Mouse (Mus musculus) hindbrain, embryonic 14.5 days (tissue): ENCODE data around the gene Gphn. TPM values are rescaled to one million over a fixed set of nuclear protein-coding genes. Genes with fewer than 3 reads are reported as not detected.

Source experiments
- ATAC-seq: fragments of 200-750 bp; cut with Nextera tagmentation; 2 replicates; pipeline ENCODE4 v1.8.0; 2017; ENCODE audit warnings: moderate number of reproducible peaks, mild to moderate bottlenecking, moderate TSS enrichment, moderate library complexity; ENCODE audit not compliant: low FRiP score
- DNase-seq: peaks from one replicate; pipeline ENCODE4 v3.0.0-alpha.2; 2015; ENCODE audit warnings: low spot score
- H3K27ac ChIP-seq: fragments of 300-500 bp; sonication (generic); 2 replicates; pipeline ENCODE4 v1.5.1; 2014; ENCODE audit warnings: mild to moderate bottlenecking, moderate library complexity
- H3K27me3 ChIP-seq: fragments of 300-500 bp; sonication (generic); 2 replicates; pipeline ENCODE4 v1.6.1; 2014; ENCODE audit warnings: mild to moderate bottlenecking, low read length, mixed read lengths; ENCODE audit not compliant: control insufficient read depth, insufficient read depth
- H3K36me3 ChIP-seq: fragments of 300-500 bp; sonication (generic); replicated peaks from 2 replicates; pipeline ENCODE4 v1.6.1; 2014; ENCODE audit not compliant: control insufficient read depth, insufficient read depth
- H3K4me1 ChIP-seq: fragments of 300-500 bp; sonication (generic); replicated peaks from 2 replicates; pipeline ENCODE4 v1.6.1; 2014; ENCODE audit warnings: antibody characterized with exemption, low read length, mixed read lengths; ENCODE audit not compliant: control insufficient read depth, insufficient read depth
- H3K4me2 ChIP-seq: fragments of 300-500 bp; sonication (generic); replicated peaks from 2 replicates; pipeline ENCODE4 v1.6.1; 2014; ENCODE audit warnings: mild to moderate bottlenecking, moderate library complexity
- H3K4me3 ChIP-seq: fragments of 300-500 bp; sonication (generic); replicated peaks from 2 replicates; pipeline ENCODE4 v1.5.1; 2014; ENCODE audit warnings: mild to moderate bottlenecking, low read length
- H3K9ac ChIP-seq: fragments of 300-500 bp; sonication (generic); 2 replicates; pipeline ENCODE4 v1.6.1; 2014
- H3K9me3 ChIP-seq: fragments of 300-500 bp; sonication (generic); 2 replicates; pipeline ENCODE4 v1.6.1; 2016; ENCODE audit warnings: low read length; ENCODE audit not compliant: control insufficient read depth
- WGBS: fragments of 180-500 bp; shearing (Covaris S2); extraction: QIAGEN DNeasy Blood & Tissue Kit; methylation state at CpG from one replicate; pipeline ENCODE4 v1.1.7; 2014; 5-methylcytosine and 5-hydroxymethylcytosine counted together
- polyA plus RNA-seq: library from polyadenylated mRNA; unstranded; fragments of >200 nt; fragmentation: Nextera tagmentation; extraction: Ambion mirVana; gene quantifications from 2 replicates; pipeline ENCODE4 v1.2.1, GENCODE M21; 2014

Gene Gphn
- polyA plus RNA-seq, 1 experiment from 2014 or later = 61.3 TPM

DNA sequence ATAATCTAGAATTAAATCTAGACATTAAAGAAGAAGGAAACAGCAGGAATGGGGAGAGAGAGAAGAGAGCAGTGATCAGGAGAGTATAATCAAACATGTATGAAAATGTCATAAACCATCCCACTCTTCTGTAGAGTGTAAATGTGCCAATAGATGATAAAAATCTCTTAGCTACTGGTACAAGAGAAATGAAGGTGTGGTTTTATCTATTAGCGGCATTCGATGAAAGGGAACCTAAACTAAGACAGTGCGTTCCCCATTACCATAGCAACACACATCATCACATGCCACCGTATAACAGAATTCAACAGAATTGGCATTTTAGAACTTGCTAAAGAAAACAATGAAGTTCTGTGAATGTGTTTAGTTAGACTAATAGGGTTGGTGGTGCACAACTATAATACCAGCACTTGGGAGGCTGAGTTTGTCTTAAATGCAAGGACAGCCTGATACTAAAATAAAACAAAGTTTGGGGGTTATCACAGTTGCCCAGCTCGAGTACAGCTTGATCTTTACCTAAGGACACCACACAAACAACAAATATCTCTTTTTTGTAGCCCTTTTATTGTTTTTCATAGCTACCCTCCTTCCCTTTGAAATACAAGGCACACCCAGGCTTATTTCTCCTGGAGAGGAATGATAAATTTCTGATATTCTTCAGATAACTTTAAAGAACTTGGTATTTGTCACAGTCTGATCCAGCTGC is 452.1 kb downstream of the Gphn start:
- no peak for ATAC-seq
- WGBS = 88% methylated on average over 5 of the region's 5 CpGs

DNA sequence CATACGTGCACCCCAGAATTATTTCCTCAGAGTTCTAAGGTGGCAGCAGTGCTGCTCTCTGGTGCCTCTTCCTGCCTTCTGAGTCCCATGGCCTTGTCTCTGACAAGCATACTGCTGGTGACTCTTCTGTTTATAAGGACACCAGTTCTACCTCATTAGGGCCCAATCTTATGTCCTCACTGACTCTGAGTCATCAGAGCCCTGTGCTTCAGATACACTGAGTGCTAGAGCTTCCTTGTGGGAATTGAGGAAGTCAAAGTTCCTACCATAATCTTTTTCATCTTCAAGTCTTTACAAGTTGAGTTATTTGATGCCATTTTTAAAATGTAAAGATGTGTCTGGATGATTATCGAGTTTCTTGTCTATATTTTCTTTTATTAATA is 452.6 kb downstream of the Gphn start:
- no peak for DNase-seq

More for the DNA sequence above, 452.1 kb downstream of the Gphn start:
- Histone ChIP-seq H3K4me1 (no peaks in the 10 kb centered on the region), H3K36me3 (no peaks in the 10 kb centered on the region), H3K4me3 (no peak overlapping the region), H3K27me3 (no peaks in the 10 kb centered on the region), H3K27ac (no peak overlapping the region), H3K9me3 (no peaks in the 10 kb centered on the region), H3K4me2 (no peak overlapping the region), H3K9ac (no peak overlapping the region)
- DNase-seq = no peak

GRCm38 (mm10) chr12:78681048-78681447 is 454.9 kb downstream of the Gphn start:
- ATAC-seq (no peak), DNase-seq (no peak)
- Histone ChIP-seq H3K4me1 (no peaks in the 10 kb centered on the region), H3K27ac (no peak overlapping the region), H3K9me3 (no peaks in the 10 kb centered on the region), H3K4me3 (no peak overlapping the region), H3K9ac (no peak overlapping the region), H3K4me2 (no peak overlapping the region), H3K27me3 (no peaks in the 10 kb centered on the region), H3K36me3 (no peaks in the 10 kb centered on the region)
- WGBS = 99% methylated on average over 2 of the region's 2 CpGs

More for the DNA sequence above, 452.6 kb downstream of the Gphn start:
- Histone ChIP-seq H3K36me3 (no peaks in the 10 kb centered on the region), H3K27ac (no peak overlapping the region), H3K4me2 (no peak overlapping the region), H3K4me1 (no peaks in the 10 kb centered on the region), H3K9me3 (no peaks in the 10 kb centered on the region), H3K9ac (no peak overlapping the region), H3K4me3 (no peak overlapping the region), H3K27me3 (no peaks in the 10 kb centered on the region)
- no peak for ATAC-seq
- 90% methylated on average over 2 of the region's 2 CpGs for WGBS

DNA sequence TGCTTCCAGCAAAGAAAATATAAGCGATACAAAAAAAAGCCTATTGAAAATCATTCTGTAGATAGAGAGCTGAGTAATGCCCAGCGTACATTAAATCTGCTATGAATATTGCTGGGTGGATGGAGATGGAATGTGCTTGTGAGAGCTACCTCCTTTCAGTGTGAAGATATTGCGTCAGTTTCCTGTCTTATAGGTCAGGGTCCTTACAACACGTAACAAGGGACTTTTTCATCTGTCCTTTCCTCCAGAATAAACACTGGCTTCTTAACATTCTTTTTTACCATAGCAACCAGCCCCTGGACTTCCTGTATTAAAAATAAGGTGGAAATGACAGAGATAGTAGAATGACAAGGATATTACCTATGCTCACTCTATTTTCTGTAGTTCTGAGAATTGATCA is 456.1 kb downstream of the Gphn start:
- DNase-seq = no peak
- Histone ChIP-seq H3K4me2 (no peak overlapping the region), H3K4me1 (no peaks in the 10 kb centered on the region), H3K4me3 (no peak overlapping the region), H3K36me3 (no peaks in the 10 kb centered on the region), H3K9ac (no peak overlapping the region), H3K27me3 (no peaks in the 10 kb centered on the region), H3K27ac (no peak overlapping the region), H3K9me3 (no peaks in the 10 kb centered on the region)
- 78% methylated on average over 4 of the region's 4 CpGs for WGBS
- no peak for ATAC-seq

DNA sequence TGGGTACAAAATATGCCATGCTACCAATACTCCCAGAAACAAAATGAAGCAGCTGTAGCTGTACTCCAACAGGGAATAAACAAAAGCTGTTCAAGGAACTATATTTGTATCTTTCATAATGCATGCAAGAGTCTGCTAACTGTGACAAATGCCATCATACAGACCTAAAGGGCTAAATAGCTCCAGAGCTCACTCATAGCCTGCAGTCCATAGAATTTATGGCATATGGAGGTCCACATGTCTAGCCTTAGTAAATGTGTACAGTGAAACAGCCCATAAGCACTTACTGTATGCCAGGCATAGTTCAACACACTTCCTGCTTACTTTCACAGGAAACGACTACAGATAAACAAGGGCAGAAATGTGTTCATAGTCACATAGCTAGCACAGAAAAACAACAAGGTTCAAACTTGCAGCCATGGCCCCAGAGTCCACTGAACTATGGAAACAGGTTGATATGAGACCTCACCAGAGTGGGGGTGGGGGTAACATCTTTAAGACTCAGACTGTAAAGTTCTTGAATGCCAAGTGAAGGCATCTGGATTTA is 459.6 kb downstream of the Gphn start:
- 93% methylated on average over 1 of the region's 1 CpGs for WGBS

DNA sequence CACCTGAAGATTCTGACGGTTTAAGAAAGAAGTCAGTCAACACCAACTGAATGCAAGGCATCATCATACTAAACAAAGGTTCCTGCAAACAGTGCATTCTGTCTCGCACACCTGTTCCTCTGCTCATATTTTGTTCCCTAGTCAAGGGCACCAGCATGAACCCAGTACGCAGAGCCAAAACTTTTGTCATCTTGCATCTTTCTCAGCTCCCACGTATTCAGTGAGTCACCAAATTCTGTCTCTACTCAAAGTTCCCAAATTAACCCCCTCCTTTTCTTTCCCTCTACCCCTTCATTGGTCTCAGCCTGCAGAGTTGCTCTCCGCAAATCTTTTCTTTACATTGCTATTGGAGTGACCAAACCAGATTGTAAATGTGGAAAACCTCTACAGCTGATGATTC is 462.7 kb downstream of the Gphn start:
- Histone ChIP-seq H3K9me3 (no peaks in the 10 kb centered on the region), H3K36me3 (no peaks in the 10 kb centered on the region), H3K4me1 (no peaks in the 10 kb centered on the region), H3K27ac (no peak overlapping the region), H3K9ac (no peak overlapping the region), H3K4me2 (no peak overlapping the region), H3K4me3 (no peak overlapping the region), H3K27me3 (no peaks in the 10 kb centered on the region)
- WGBS = 94% methylated on average over 5 of the region's 5 CpGs
- ATAC-seq (no peak), DNase-seq (no peak)

More for the DNA sequence above, 459.6 kb downstream of the Gphn start:
- no peak overlapping the region for H3K4me2 ChIP-seq
- no peak overlapping the region for H3K27ac ChIP-seq
- H3K4me3 ChIP-seq = no peak overlapping the region
- no peak overlapping the region for H3K9ac ChIP-seq
- no peaks in the 10 kb centered on the region for H3K4me1 ChIP-seq
- H3K9me3 ChIP-seq = no peaks in the 10 kb centered on the region
- H3K36me3 ChIP-seq = no peaks in the 10 kb centered on the region
- ATAC-seq = no peak
- no peaks in the 10 kb centered on the region for H3K27me3 ChIP-seq
- DNase-seq = no peak

DNA sequence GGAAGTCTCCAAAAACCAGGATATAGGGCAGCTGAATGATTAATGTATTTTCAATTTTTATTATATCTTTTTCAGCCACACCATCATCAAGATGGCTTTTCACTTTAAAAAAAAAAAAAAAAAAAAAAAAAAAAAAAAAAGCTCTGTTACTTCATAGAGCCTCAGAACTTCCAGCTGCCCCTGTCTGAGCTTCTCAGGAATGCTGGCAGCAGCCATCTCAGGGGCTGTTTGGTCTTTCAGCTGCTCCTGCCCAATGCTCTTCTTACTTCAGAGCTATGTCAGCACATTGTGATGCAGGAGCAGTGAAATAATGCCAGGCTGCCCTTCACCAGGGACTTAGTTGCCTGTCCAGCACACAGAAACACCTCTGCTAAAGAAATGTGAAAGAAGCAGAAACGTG is 465.1 kb downstream of the Gphn start, which contains the start of gene Fam71d:
Fam71d (plus strand) TSS at position 211 of the 400 bp plus-strand sequence.
- Histone ChIP-seq H3K27me3 (no peaks in the 10 kb centered on the region), H3K9me3 (no peaks in the 10 kb centered on the region), H3K36me3 (no peaks in the 10 kb centered on the region), H3K4me1 (no peaks in the 10 kb centered on the region), H3K4me2 (no peak within 1 kb of the TSS), H3K4me3 (no peak within 1 kb of the TSS), H3K9ac (no peak within 1 kb of the TSS), H3K27ac (no peak within 1 kb of the TSS)
- WGBS = 74% methylated on average over 1 of the region's 1 CpGs
- no peak for DNase-seq
- no peak for ATAC-seq

DNA sequence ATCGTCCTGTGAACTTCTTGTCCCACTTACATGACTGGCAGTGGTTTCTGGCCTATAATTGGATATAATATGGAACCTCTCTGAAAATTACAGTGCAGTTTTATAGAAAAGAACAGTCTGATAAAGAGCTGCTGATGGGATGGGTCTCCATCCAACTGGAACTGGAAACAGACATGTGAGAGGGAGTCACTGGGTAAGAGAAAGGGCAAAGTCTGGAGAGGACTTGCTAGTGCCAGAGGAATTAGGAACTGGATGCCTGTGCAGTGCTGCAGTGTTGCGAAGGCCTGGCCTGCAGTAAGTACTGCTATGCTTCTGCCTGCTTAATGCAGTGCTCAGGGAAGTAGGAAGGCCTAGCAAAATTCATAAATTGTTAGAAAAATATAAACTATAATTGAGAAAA is 467.1 kb downstream of the Gphn start:
- DNase-seq (no peak), ATAC-seq (no peak)
- H3K27ac ChIP-seq = no peak overlapping the region
- H3K36me3 ChIP-seq = no peaks in the 10 kb centered on the region
- no peak overlapping the region for H3K9ac ChIP-seq
- 89% methylated on average over 2 of the region's 2 CpGs for WGBS
- no peak overlapping the region for H3K4me3 ChIP-seq
- no peak overlapping the region for H3K4me2 ChIP-seq
- H3K9me3 ChIP-seq = no peaks in the 10 kb centered on the region
- no peaks in the 10 kb centered on the region for H3K4me1 ChIP-seq
- H3K27me3 ChIP-seq = no peaks in the 10 kb centered on the region

DNA sequence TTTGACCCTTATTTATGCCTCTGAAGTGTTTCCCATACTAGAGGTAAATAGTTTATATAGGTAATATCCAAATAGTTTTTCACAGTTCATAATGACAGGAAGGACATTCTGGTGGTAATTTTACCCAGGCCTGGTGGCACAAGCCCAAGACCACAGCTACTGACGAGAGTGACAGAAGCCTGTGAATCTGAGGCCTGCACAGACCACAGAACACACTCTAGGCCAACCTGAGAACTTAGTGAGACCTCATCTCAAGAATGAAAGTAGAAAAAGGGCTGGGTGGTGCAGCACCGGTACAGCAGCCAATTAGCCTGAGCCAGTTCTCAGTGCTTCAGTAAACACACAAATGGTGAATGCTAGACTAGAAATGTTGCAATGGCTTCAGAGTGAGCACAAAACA is 491.6 kb downstream of the Gphn start:
- H3K4me2 ChIP-seq = no peak overlapping the region
- no peak overlapping the region for H3K27ac ChIP-seq
- no peak for DNase-seq
- no peaks in the 10 kb centered on the region for H3K36me3 ChIP-seq
- 88% methylated on average over 2 of the region's 2 CpGs for WGBS
- H3K9ac ChIP-seq = no peak overlapping the region
- H3K4me1 ChIP-seq = no peaks in the 10 kb centered on the region
- H3K9me3 ChIP-seq = no peaks in the 10 kb centered on the region
- no peak overlapping the region for H3K4me3 ChIP-seq
- ATAC-seq = no peak
- no peaks in the 10 kb centered on the region for H3K27me3 ChIP-seq
